Mouse (Mus musculus) hindbrain, embryonic 11.5 days (tissue): ENCODE results near the gene Pigu. TPM values are rescaled to one million over a fixed set of nuclear protein-coding genes. Genes with fewer than 3 reads are reported as not detected.

ENCODE experiments used
- ATAC-seq: fragments of 200-750 bp; cut with Nextera tagmentation; 2 replicates; pipeline ENCODE4 v1.8.0; 2017; ENCODE audit warnings: mild to moderate bottlenecking, moderate TSS enrichment, moderate library complexity; ENCODE audit not compliant: low FRiP score
- DNase-seq: peaks from one replicate; pipeline ENCODE4 v3.0.0-alpha.2; 2015; ENCODE audit warnings: low spot score
- H3K27ac ChIP-seq: fragments of 300-500 bp; sonication (generic); 2 replicates; pipeline ENCODE4 v1.5.1; 2014; ENCODE audit warnings: mild to moderate bottlenecking, low read depth, low read length
- H3K27me3 ChIP-seq: fragments of 300-500 bp; sonication (generic); 2 replicates; pipeline ENCODE4 v1.6.1; 2014; ENCODE audit warnings: mild to moderate bottlenecking, low read length, moderate library complexity, mixed read lengths; ENCODE audit not compliant: control insufficient read depth, insufficient read depth
- H3K36me3 ChIP-seq: fragments of 300-500 bp; sonication (generic); 2 replicates; pipeline ENCODE4 v1.6.1; 2014; ENCODE audit warnings: mild to moderate bottlenecking, low read length, moderate library complexity, mixed read lengths; ENCODE audit not compliant: control insufficient read depth, insufficient read depth
- H3K4me1 ChIP-seq: fragments of 300-500 bp; sonication (generic); replicated peaks from 2 replicates; pipeline ENCODE4 v1.6.1; 2014; ENCODE audit warnings: low read length, mixed read lengths; ENCODE audit not compliant: control insufficient read depth, insufficient read depth
- H3K4me2 ChIP-seq: fragments of 300-500 bp; sonication (generic); replicated peaks from 2 replicates; pipeline ENCODE4 v1.6.1; 2014; ENCODE audit warnings: mild to moderate bottlenecking, low read depth, low read length
- H3K4me3 ChIP-seq: fragments of 300-500 bp; sonication (generic); 2 replicates; pipeline ENCODE4 v1.5.1; 2014; ENCODE audit warnings: low read depth, low read length
- H3K9ac ChIP-seq: fragments of 300-500 bp; sonication (generic); 2 replicates; pipeline ENCODE4 v1.6.1; 2014; ENCODE audit warnings: low read depth, low read length
- H3K9me3 ChIP-seq: fragments of 300-500 bp; sonication (generic); 2 replicates; pipeline ENCODE4 v1.6.1; 2016; ENCODE audit warnings: low read length; ENCODE audit not compliant: control insufficient read depth
- WGBS: fragments of 180-500 bp; shearing (Covaris S2); extraction: QIAGEN DNeasy Blood & Tissue Kit; methylation state at CpG from one replicate; pipeline ENCODE4 v1.1.7; 2014; 5-methylcytosine and 5-hydroxymethylcytosine counted together
- polyA plus RNA-seq: library from polyadenylated mRNA; unstranded; fragments of >200 nt; fragmentation: Nextera tagmentation; extraction: Ambion mirVana; gene quantifications from 2 replicates; pipeline ENCODE4 v1.2.1, GENCODE M21; 2014

Pigu gene
- polyA plus RNA-seq, 1 experiment from 2014 or later = 56.8 TPM

DNA sequence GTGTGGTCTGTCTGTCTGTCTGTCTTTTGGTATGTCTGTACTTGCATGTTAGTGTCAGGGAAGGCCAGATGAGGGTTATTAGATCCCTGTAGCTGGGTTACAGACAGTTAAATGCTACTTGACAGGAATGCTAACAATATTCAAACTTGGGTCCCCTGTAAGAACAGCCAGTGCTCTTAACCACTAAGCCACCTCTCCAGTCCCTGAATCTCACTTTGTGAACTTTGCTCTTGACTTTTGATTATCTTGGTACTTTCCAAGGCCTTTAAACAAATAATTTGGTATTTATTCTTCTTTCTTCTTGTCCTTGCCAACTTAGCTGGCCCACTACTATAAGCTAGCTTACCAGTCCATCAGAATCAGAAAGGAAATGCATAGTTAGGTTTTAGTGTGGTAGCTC, 17.1 kb downstream of the Pigu start:
- Histone ChIP-seq H3K4me2 (no peak overlapping the region), H3K27ac (no peak overlapping the region), H3K4me1 (no peaks in the 10 kb centered on the region), H3K9me3 (no peaks in the 10 kb centered on the region), H3K4me3 (no peak overlapping the region), H3K9ac (no peak overlapping the region), H3K27me3 (no peaks in the 10 kb centered on the region), H3K36me3 (no peaks in the 10 kb centered on the region)
- ATAC-seq = no peak
- no peak for DNase-seq

DNA sequence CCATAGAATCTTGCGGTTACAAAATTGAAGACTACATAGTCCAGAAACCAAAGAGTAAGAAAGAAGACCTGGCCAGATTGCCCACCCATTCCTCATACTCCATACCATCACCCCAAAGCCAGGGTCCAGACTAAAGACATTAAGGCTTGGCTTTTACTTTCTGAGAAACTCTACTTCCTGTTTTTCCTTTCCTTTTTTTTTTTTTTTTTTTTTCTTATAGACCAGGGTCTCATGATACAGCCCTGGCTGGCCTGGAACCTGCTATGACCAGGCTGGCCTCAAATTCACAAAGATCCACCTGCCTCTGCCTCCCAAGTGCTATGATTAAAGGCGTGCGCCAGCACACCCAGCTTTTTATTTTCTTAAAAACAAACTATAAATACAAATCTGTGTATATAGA, 21.0 kb downstream of the Pigu start:
- H3K27me3 ChIP-seq = no peaks in the 10 kb centered on the region
- WGBS = 94% methylated on average over 3 of the region's 3 CpGs
- no peaks in the 10 kb centered on the region for H3K4me1 ChIP-seq
- H3K4me2 ChIP-seq = no peak overlapping the region
- ATAC-seq (no peak), DNase-seq (no peak)
- H3K27ac ChIP-seq = no peak overlapping the region
- no peak overlapping the region for H3K9ac ChIP-seq
- no peak overlapping the region for H3K4me3 ChIP-seq
- H3K36me3 ChIP-seq = no peaks in the 10 kb centered on the region
- H3K9me3 ChIP-seq = no peaks in the 10 kb centered on the region

DNA sequence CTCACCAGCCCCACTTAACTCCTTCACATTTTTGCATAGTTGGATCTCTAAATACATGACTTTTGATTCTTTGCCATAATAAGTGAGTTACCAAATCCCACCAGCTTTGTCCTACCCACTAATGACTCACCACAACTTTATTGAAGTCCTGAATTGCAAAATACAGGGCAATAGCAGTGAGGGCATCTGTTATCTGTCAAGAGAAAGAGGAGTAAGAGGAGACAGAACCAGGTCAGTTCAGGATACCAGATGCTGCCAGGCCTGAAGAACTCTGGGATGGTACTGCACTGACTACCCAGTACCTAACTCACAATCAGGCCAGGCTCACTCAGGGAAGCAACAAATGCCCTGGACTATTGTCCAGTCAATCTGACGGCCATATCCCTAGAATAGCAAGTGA, 22.0 kb downstream of the Pigu start:
- no peaks in the 10 kb centered on the region for H3K4me1 ChIP-seq
- H3K27me3 ChIP-seq = no peaks in the 10 kb centered on the region
- H3K9ac ChIP-seq = no peak overlapping the region
- no peak overlapping the region for H3K27ac ChIP-seq
- H3K9me3 ChIP-seq = no peaks in the 10 kb centered on the region
- ATAC-seq = no peak
- no peak for DNase-seq
- H3K36me3 ChIP-seq = no peaks in the 10 kb centered on the region
- no peak overlapping the region for H3K4me3 ChIP-seq
- 83% methylated on average over 1 of the region's 1 CpGs for WGBS
- H3K4me2 ChIP-seq = no peak overlapping the region

DNA sequence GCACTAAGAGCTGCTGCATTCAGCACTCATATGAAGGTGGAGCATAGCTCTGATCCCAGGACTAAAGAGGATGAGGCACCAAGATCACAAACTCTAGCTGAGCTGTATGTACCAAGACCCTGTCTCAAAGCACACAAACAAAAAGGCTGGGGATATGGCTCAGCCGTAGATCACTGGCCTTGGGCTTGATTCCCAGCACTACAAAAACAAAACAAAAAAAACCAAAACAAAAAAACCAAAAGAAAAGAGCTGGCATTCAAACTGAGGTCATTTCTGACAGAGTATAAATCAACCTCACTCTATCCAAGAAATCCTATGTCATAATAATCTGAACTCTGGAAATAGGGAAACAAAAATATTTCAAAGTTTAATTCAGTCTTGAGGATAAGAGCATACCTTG, 23.8 kb downstream of the Pigu start:
- Histone ChIP-seq H3K4me1 (no peaks in the 10 kb centered on the region), H3K4me2 (no peak overlapping the region), H3K27ac (no peak overlapping the region), H3K4me3 (no peak overlapping the region), H3K9ac (no peak overlapping the region), H3K9me3 (no peaks in the 10 kb centered on the region), H3K36me3 (no peaks in the 10 kb centered on the region), H3K27me3 (no peaks in the 10 kb centered on the region)
- ATAC-seq (no peak), DNase-seq (no peak)
- WGBS = 90% methylated on average over 1 of the region's 1 CpGs

DNA sequence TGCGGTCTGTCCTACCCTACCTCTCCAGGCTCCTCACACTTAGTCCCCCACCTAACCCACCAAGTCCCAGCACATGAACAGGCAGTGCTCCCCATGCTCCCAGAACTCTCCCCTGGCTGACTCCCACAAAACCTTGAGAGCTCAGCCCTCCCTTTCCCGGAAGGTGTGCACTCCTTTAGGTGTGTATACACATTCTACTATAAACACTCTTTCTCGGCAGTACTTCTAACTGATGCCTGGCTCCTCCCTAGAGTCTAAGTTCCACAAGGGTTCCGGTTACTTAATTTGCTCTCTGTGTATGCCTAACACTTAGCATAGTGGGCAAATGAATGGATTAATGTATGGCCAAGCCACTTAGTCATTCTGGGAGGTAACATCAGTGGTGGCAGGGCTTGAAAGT, 25.9 kb downstream of the Pigu start:
- no peak overlapping the region for H3K27ac ChIP-seq
- H3K9me3 ChIP-seq = no peaks in the 10 kb centered on the region
- no peaks in the 10 kb centered on the region for H3K27me3 ChIP-seq
- H3K4me3 ChIP-seq = no peak overlapping the region
- peaks cover 5% of the 10 kb centered on the region; the same call in 1 of the 2 replicates for H3K36me3 ChIP-seq
- no peak for ATAC-seq
- 95% methylated on average over 4 of the region's 4 CpGs for WGBS
- no peak for DNase-seq
- no peak overlapping the region for H3K4me2 ChIP-seq
- no peaks in the 10 kb centered on the region for H3K4me1 ChIP-seq
- H3K9ac ChIP-seq = no peak overlapping the region

DNA sequence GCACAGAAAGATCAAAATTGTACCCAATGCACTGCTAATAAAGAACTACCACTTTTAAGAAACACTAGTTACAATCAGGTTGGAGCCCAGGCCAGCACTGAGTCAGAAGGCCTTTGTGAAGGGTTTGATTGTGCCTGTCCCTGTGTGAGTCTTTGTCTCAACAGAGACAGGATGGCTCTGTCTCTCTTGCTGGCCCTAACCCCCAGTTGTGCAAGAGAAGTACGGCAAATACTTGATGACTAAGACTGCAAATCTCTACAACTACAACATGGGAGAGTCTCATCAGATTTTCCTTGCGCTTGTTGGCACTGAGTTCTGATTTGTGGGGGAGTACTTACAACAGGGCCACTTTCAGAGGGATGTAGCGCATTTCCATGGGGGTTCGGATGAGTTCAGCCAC, 26.4 kb downstream of the Pigu start:
- H3K9me3 ChIP-seq = no peaks in the 10 kb centered on the region
- DNase-seq (no peak), ATAC-seq (no peak)
- WGBS = 95% methylated on average over 4 of the region's 4 CpGs
- H3K9ac ChIP-seq = no peak overlapping the region
- H3K27me3 ChIP-seq = no peaks in the 10 kb centered on the region
- H3K4me3 ChIP-seq = no peak overlapping the region
- no peaks in the 10 kb centered on the region for H3K4me1 ChIP-seq
- H3K27ac ChIP-seq = no peak overlapping the region
- peaks cover 5% of the 10 kb centered on the region; the same call in 1 of the 2 replicates for H3K36me3 ChIP-seq
- H3K4me2 ChIP-seq = no peak overlapping the region

DNA sequence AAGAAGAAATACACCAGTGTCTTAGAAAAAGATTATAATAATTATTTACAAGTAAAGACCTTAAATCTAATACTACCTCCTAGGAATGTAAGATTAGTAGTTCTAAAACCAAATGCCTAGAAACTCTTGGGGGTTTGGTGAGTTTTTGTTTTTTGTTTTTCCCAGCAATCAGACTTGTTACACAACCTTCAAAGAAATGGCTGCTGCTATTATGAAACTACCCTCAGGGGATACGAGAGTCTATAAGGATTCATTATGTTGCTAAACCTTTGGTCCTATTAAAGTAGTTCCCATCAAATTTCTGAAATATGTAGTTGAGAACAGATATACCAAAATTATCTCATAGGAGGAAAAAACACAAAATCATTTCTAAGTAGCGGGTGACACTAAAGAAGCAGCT, 27.5 kb downstream of the Pigu start:
- H3K36me3 ChIP-seq = peaks cover 5% of the 10 kb centered on the region; the same call in 1 of the 2 replicates
- no peak overlapping the region for H3K27ac ChIP-seq
- no peak overlapping the region for H3K4me2 ChIP-seq
- no peak for DNase-seq
- no peaks in the 10 kb centered on the region for H3K9me3 ChIP-seq
- H3K4me3 ChIP-seq = no peak overlapping the region
- no peak for ATAC-seq
- WGBS = 94% methylated on average over 2 of the region's 2 CpGs
- no peak overlapping the region for H3K9ac ChIP-seq
- no peaks in the 10 kb centered on the region for H3K4me1 ChIP-seq
- no peaks in the 10 kb centered on the region for H3K27me3 ChIP-seq

DNA sequence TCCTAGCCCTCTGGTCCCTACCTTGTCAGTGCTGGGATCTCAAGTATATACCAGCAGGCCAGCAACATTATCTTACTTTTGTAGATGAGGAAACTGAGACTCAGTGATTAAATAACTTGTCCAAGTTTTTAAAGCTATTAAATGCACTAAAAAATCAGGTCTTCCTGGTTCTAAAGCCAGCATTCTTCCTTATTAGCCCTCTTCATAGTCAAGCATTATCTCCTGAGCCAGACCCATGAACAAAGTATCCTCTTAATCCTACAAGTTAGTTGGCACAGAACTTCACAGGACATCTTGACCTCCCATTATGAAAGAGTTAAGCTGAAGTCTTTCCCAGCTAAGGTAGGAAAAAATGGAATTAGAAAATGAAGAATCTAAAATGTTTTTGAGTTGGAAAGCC, 28.3 kb downstream of the Pigu start:
- DNase-seq (no peak), ATAC-seq (no peak)
- H3K36me3 ChIP-seq = peaks cover 5% of the 10 kb centered on the region; the same call in 1 of the 2 replicates

DNA sequence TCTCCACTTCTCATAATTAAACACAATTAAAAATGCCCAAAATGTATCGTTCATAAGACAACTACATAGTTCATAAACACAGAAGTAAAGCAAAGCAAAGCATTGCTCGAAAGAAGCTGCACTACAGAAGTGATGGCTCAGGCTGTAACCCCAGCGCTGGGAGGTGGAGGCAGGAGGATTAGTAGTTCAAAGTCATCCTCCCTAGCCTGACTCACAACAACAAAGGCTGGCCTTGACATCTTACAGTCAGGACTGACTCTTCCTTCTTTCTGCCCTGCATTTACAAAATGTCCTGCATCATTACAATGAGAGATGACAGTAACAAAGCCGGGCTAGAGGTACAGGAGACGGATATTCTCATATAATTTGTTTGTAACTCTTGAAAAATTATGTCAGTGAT, 29.3 kb downstream of the Pigu start:
- Histone ChIP-seq H3K4me3 (no peak overlapping the region), H3K27me3 (no peaks in the 10 kb centered on the region), H3K27ac (no peak overlapping the region), H3K4me1 (no peaks in the 10 kb centered on the region), H3K36me3 (peaks cover 5% of the 10 kb centered on the region; the same call in 1 of the 2 replicates), H3K9me3 (no peaks in the 10 kb centered on the region), H3K9ac (no peak overlapping the region), H3K4me2 (no peak overlapping the region)
- WGBS = 87% methylated on average over 5 of the region's 5 CpGs
- DNase-seq = no peak
- no peak for ATAC-seq

More for the DNA sequence above, 28.3 kb downstream of the Pigu start:
- H3K27ac ChIP-seq = no peak overlapping the region
- H3K4me1 ChIP-seq = no peaks in the 10 kb centered on the region
- H3K27me3 ChIP-seq = no peaks in the 10 kb centered on the region
- H3K9me3 ChIP-seq = no peaks in the 10 kb centered on the region
- H3K4me3 ChIP-seq = no peak overlapping the region
- H3K9ac ChIP-seq = no peak overlapping the region
- no peak overlapping the region for H3K4me2 ChIP-seq
